Mouse (Mus musculus) heart, adult 2 months (tissue): ENCODE results near the gene Eps8. TPM values are rescaled to one million over a fixed set of nuclear protein-coding genes. Genes with fewer than 3 reads are reported as not detected.

Experiments used
- DNase-seq, 2 experiments: peaks; one replicate each; pipeline ENCODE4 v3.0.0; 2021
- H3K27ac ChIP-seq: fragments of 200-600 bp; 2 replicates; pipeline ENCODE4 v1.8.1; 2022
- H3K27me3 ChIP-seq: fragments of 200-500 bp; 2 replicates; pipeline ENCODE4 v1.6.1; 2012; ENCODE audit warnings: mild to moderate bottlenecking, low read length, inconsistent platforms, mixed read lengths; ENCODE audit not compliant: control insufficient read depth, insufficient read depth
- H3K36me3 ChIP-seq: fragments of 200-500 bp; 2 replicates; pipeline ENCODE4 v1.6.1; 2012; ENCODE audit warnings: low read length, inconsistent platforms; ENCODE audit not compliant: control insufficient read depth, insufficient read depth
- H3K4me1 ChIP-seq: fragments of 200-500 bp; 2 replicates; pipeline ENCODE4 v1.6.1; 2011; ENCODE audit warnings: low read length; ENCODE audit not compliant: control insufficient read depth, insufficient read depth
- H3K4me3 ChIP-seq: fragments of 200-600 bp; 2 replicates; pipeline ENCODE4 v1.8.1; 2022
- H3K79me2 ChIP-seq: fragments of 200-500 bp; replicated peaks from 2 replicates; pipeline ENCODE4 v1.6.1; 2012; ENCODE audit warnings: mild to moderate bottlenecking, inconsistent platforms, low read length, moderate library complexity, mixed read lengths; ENCODE audit not compliant: control insufficient read depth, insufficient read depth
- H3K9ac ChIP-seq: fragments of 200-500 bp; 2 replicates; pipeline ENCODE4 v1.6.1; 2012; ENCODE audit warnings: low read depth, mild to moderate bottlenecking, control low read depth, inconsistent platforms, low read length, mixed read lengths
- CTCF ChIP-seq: fragments of 200-600 bp; IDR thresholded peaks from 2 replicates; pipeline ENCODE4 v1.8.1; 2022; ENCODE audit warnings: antibody characterized with exemption, mild to moderate bottlenecking, moderate library complexity
- EP300 ChIP-seq: fragments of 200-500 bp; IDR thresholded peaks from 2 replicates; pipeline ENCODE4 v1.6.1; 2011; ENCODE audit warnings: low read depth, low read length, control low read depth; ENCODE audit not compliant: insufficient read depth
- POLR2A ChIP-seq: fragments of 200-500 bp; IDR thresholded peaks from 2 replicates; pipeline ENCODE4 v1.6.1; 2011; ENCODE audit warnings: mild to moderate bottlenecking, low read depth, low read length, control low read depth; ENCODE audit not compliant: insufficient read depth
- WGBS: fragments of 180-500 bp; shearing (Covaris S2); methylation state at CpG from one replicate; pipeline ENCODE4 v1.1.7; 2018; 5-methylcytosine and 5-hydroxymethylcytosine counted together
- intact Hi-C: fragments of 180-260 bp; cut with DNase I; formaldehyde crosslinking; loops from one replicate; pipeline ENCODE4 v1.15.1; 2025
- polyA plus RNA-seq: library from polyadenylated mRNA; depleted of rRNA; stranded (reverse); fragments of >200 nt; gene quantifications from 2 replicates; pipeline ENCODE4 v1.2.3, GENCODE M21; 2012
- total RNA-seq, 2 experiments: library from RNA; stranded (reverse); gene quantifications; 2 replicates each; pipeline ENCODE4 v1.2.3; 2021

Eps8 gene
- total and polyA plus RNA-seq, 3 experiments, result 6.7 to 12.2 (median 11.6) TPM

GRCm38 (mm10) chr6:137670820-137671219 is 16.1 kb upstream of the Eps8 start:
- no peak overlapping the region for H3K4me3 ChIP-seq
- DNase-seq, result no peak
- no peak overlapping the region for H3K27ac ChIP-seq
- WGBS, result 92% methylated on average over 9 of the region's 9 CpGs
- H3K79me2 ChIP-seq, result no peaks in the 10 kb centered on the region
- intact Hi-C loops, result no loop called here
- H3K36me3 ChIP-seq, result no peaks in the 10 kb centered on the region
- no peak overlapping the region for H3K9ac ChIP-seq
- TF ChIP-seq POLR2A (no peak), CTCF (no peak), EP300 (no peak)
- H3K27me3 ChIP-seq, result no peaks in the 10 kb centered on the region
- no peaks in the 10 kb centered on the region for H3K4me1 ChIP-seq

GRCm38 (mm10) chr6:137669876-137670275 is 15.2 kb upstream of the Eps8 start:
- intact Hi-C loops, result loop anchor here (5.0 kb wide), 1 partner anchor 32 kb away; no protein-coding TSS in a partner anchor
- no peak overlapping the region for H3K27ac ChIP-seq
- no peak for TF ChIP-seq POLR2A
- TF ChIP-seq EP300, result no peak
- TF ChIP-seq CTCF, result no peak
- DNase-seq, result no peak
- H3K4me1 ChIP-seq, result no peaks in the 10 kb centered on the region
- H3K9ac ChIP-seq, result no peak overlapping the region
- no peaks in the 10 kb centered on the region for H3K27me3 ChIP-seq
- no peaks in the 10 kb centered on the region for H3K79me2 ChIP-seq
- no peaks in the 10 kb centered on the region for H3K36me3 ChIP-seq
- WGBS, result 89% methylated on average over 3 of the region's 3 CpGs
- no peak overlapping the region for H3K4me3 ChIP-seq

- 96% methylated on average over 1 of the region's 1 CpGs for WGBS
- no peak overlapping the region for H3K4me3 ChIP-seq
- no peaks in the 10 kb centered on the region for H3K27me3 ChIP-seq
- TF ChIP-seq EP300, result no peak
- TF ChIP-seq POLR2A, result no peak
- no peak for TF ChIP-seq CTCF
- no peak for DNase-seq
- no peak overlapping the region for H3K27ac ChIP-seq
- H3K4me1 ChIP-seq, result peaks cover 3% of the 10 kb centered on the region
- no peak overlapping the region for H3K9ac ChIP-seq
- H3K36me3 ChIP-seq, result no peaks in the 10 kb centered on the region
- H3K79me2 ChIP-seq, result no peaks in the 10 kb centered on the region
- intact Hi-C loops, result loop anchor here (5.0 kb wide), 1 partner anchor 33 kb away; no protein-coding TSS in a partner anchor
Measured at GRCm38 (mm10) chr6:137669433-137669832, 14.8 kb upstream of the Eps8 start.

GRCm38 (mm10) chr6:137668331-137668730 is 13.7 kb upstream of the Eps8 start:
- Histone ChIP-seq H3K4me3 (no peak overlapping the region), H3K4me1 (peaks cover 3% of the 10 kb centered on the region), H3K79me2 (no peaks in the 10 kb centered on the region), H3K27me3 (no peaks in the 10 kb centered on the region), H3K36me3 (no peaks in the 10 kb centered on the region), H3K27ac (no peak overlapping the region), H3K9ac (no peak overlapping the region)
- TF ChIP-seq EP300 (no peak), CTCF (no peak), POLR2A (no peak)
- intact Hi-C loops, result loop anchor here (5.0 kb wide), 1 partner anchor 34 kb away; no protein-coding TSS in a partner anchor
- 69% methylated on average over 3 of the region's 3 CpGs for WGBS
- DNase-seq, result no peak

GRCm38 (mm10) chr6:137667665-137668064 is 13.0 kb upstream of the Eps8 start:
- Histone ChIP-seq H3K27ac (no peak overlapping the region), H3K27me3 (no peaks in the 10 kb centered on the region), H3K79me2 (no peaks in the 10 kb centered on the region), H3K9ac (no peak overlapping the region), H3K4me1 (peaks cover 3% of the 10 kb centered on the region), H3K4me3 (no peak overlapping the region), H3K36me3 (no peaks in the 10 kb centered on the region)
- 81% methylated on average over 3 of the region's 3 CpGs for WGBS
- no peak for TF ChIP-seq EP300
- no peak for TF ChIP-seq POLR2A
- no peak for TF ChIP-seq CTCF
- DNase-seq, result no peak
- intact Hi-C loops, result loop anchor here (5.0 kb wide), 1 partner anchor 35 kb away; no protein-coding TSS in a partner anchor

GRCm38 (mm10) chr6:137664936-137665335 is 10.3 kb upstream of the Eps8 start:
- DNase-seq, result peak in 1 of 2 experiments; percentile 13
- Histone ChIP-seq H3K36me3 (no peaks in the 10 kb centered on the region), H3K4me3 (no peak overlapping the region), H3K27me3 (no peaks in the 10 kb centered on the region), H3K9ac (no peak overlapping the region), H3K4me1 (peaks cover 3% of the 10 kb centered on the region), H3K27ac (peak overlapping the region; percentile 66), H3K79me2 (no peaks in the 10 kb centered on the region)
- TF ChIP-seq EP300 (no peak), CTCF (no peak), POLR2A (no peak)
- WGBS, result 23% methylated on average over 3 of the region's 3 CpGs
- intact Hi-C loops, result loop anchor here (5.0 kb wide), 2 partner anchors 37 to 57 kb away; no protein-coding TSS in a partner anchor
